Mouse (Mus musculus): ENCODE results near the gene 5730480H06Rik. TPM values are rescaled to one million over a fixed set of nuclear protein-coding genes. Genes with fewer than 3 reads are reported as not detected.

5730480H06Rik gene
- total RNA-seq, 2 experiments from 2014 or later: 4.2 to 4.3 TPM

DNA sequence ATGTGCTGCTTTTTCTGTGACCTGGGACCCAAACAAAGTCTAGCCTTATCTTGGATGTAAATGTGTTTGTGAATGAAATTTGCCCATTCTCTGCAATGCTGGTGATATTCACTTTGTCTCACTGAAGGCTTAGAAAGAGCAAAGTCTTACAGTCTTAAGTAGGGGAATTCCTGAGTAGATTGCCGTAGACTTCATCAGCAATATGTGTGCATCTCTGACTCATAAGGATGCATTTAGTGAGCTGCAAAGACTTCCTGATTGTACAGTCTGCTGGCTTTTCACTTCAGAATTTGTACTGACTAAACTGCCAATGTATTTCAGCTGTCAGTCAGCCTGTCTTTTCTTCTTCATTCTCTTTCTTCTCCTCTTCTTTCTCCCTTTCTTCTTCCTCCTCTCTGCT lies 94.2 kb downstream of the 5730480H06Rik start:
- DNase-seq: no peak

DNA sequence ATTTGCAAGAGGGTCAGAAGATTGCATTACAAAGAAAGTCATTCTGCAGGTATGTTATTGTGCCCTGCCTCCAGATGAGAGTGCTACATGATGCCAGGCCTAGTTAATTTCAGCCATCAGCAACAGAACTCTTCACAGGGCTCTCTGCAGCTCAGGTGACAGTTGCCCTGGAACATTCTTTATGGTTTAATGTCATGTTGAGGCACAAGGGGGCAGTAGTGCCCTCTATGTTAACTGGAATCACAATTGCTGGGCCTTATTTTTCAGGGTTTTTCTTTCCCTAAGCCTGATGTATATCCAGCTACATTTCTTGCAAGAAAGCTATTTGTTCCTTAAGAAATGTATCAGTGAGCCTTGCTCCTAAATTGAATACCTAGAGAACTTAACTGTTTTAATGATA lies 102.7 kb downstream of the 5730480H06Rik start:
- DNase-seq: no peak

DNA sequence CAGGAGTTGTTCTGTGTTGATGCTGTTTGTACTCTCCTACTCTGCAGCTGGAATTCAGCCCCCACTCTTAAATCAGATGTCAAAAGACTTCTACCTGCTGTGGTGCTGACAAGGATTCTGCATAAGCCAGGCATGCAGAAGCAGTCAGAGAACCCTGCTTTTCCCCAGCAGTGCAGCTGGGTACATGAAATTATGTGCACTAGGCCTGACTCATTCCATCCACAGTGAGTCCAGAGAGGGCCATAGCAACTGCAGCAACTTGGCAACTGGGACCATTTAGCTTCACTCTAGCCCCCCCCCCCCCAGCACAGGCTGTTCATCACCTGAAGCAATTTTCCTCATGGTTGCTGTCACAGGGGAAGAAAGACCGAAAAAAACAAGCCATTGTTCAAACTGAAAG lies 121.1 kb downstream of the 5730480H06Rik start:
- DNase-seq: no peak

DNA sequence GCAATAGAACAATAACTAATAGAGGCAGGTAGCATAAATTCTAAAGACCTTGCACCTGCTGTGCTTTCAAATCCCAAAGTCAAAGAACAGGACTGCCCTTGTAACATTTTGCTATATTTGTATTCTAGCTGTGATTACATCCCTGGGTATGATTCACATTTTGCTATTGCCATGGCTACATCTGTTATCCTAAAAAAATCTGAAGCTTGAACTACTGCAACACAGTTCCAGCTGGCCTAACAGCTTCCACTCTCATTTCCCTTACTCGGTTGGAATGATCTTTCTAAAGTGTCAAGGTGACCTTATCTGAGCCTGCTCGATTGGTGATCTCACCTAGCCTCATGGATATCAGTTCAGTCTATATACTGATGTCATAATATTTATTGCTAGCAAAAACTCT lies 132.5 kb downstream of the 5730480H06Rik start:
- DNase-seq: no peak
